Mouse (Mus musculus) CH12.LX (cell line): Measurements from ENCODE around the gene Prim1.
"Not testable (repeated sequence)": the region's sequence is repeated elsewhere in the genome, so short reads cannot be mapped to it uniquely, and the experiment has no call there.

Experiments used
- BHLHE40 ChIP-seq: IDR thresholded peaks from 2 replicates; pipeline ENCODE4 v1.6.1; 2011; ENCODE audit warnings: mild to moderate bottlenecking, low read depth, low read length, improper control_type of control experiment
- CHD2 ChIP-seq: IDR thresholded peaks from 2 replicates; pipeline ENCODE4 v1.6.1; 2011; ENCODE audit warnings: low read length, improper control_type of control experiment
- CTCF ChIP-seq, 2 experiments: IDR thresholded peaks in 1 of 2; conservative IDR thresholded peaks in 1 of 2; 2 replicates each; pipeline ENCODE4 v1.5.1; 2011 to 2012; ENCODE audit warnings: low read depth in 2 of 2, low read length in 2 of 2, improper control_type of control experiment in 1 of 2, inconsistent platforms in 1 of 2, mild to moderate bottlenecking in 1 of 2, moderate library complexity in 1 of 2
- ELF1 ChIP-seq: IDR thresholded peaks from 2 replicates; pipeline ENCODE4 v1.6.1; 2014; ENCODE audit warnings: low read depth, mild to moderate bottlenecking, inconsistent platforms, low read length, improper control_type of control experiment
- EP300 ChIP-seq: IDR thresholded peaks from 2 replicates; pipeline ENCODE4 v1.6.1; 2011; ENCODE audit warnings: low read length, improper control_type of control experiment
- JUND ChIP-seq: conservative IDR thresholded peaks from 2 replicates; pipeline ENCODE4 v1.6.1; 2011; ENCODE audit warnings: low read depth, low read length, improper control_type of control experiment
- KAT2A ChIP-seq: IDR thresholded peaks from 2 replicates; pipeline ENCODE4 v1.6.1; 2012; ENCODE audit warnings: low read length, improper control_type of control experiment, inconsistent platforms; ENCODE audit not compliant: insufficient replicate concordance
- MAZ ChIP-seq: IDR thresholded peaks from 2 replicates; pipeline ENCODE4 v1.6.1; 2012; ENCODE audit warnings: low read depth, mild to moderate bottlenecking, inconsistent platforms, low read length, improper control_type of control experiment, moderate library complexity
- MYC ChIP-seq: IDR thresholded peaks from 2 replicates; pipeline ENCODE4 v1.6.1; 2011; ENCODE audit warnings: low read depth, mild to moderate bottlenecking, improper control_type of control experiment, low read length
- POLR2A ChIP-seq: IDR thresholded peaks from 2 replicates; pipeline ENCODE4 v1.6.1; 2011; ENCODE audit warnings: low read depth, mild to moderate bottlenecking, improper control_type of control experiment, low read length
- SIN3A ChIP-seq: IDR thresholded peaks from 2 replicates; pipeline ENCODE4 v1.6.1; 2012; ENCODE audit warnings: low read length, improper control_type of control experiment, inconsistent platforms
- SMC3 ChIP-seq: IDR thresholded peaks from 2 replicates; pipeline ENCODE4 v1.6.1; 2011; ENCODE audit warnings: low read depth, low read length, improper control_type of control experiment
- TBP ChIP-seq: conservative IDR thresholded peaks from 2 replicates; pipeline ENCODE4 v1.6.1; 2011; ENCODE audit warnings: low read depth, low read length, improper control_type of control experiment
- ZKSCAN1 ChIP-seq: IDR thresholded peaks from 2 replicates; pipeline ENCODE4 v1.6.1; 2012; ENCODE audit warnings: low read depth, inconsistent platforms, low read length, improper control_type of control experiment, borderline replicate concordance

- TF ChIP-seq CTCF (conservative IDR thresholded peaks at IDR 0.05 in 1 of 2, IDR thresholded peaks at IDR 0.05 in 1 of 2; ENCODE audit: low read depth in 2 of 2, low read length in 2 of 2); JUND; EP300; CHD2; ZKSCAN1; ELF1; KAT2A; MAZ; TBP; BHLHE40; MYC; SIN3A; SMC3: not testable (repeated sequence)
- peak; percentile 41 for TF ChIP-seq POLR2A
These were observed 63.3 kb downstream of the Prim1 start for GRCm38 (mm10) chr10:128078269-128078668.
